Mouse (Mus musculus) hindbrain, embryonic 15.5 days (tissue): ENCODE results near the gene Dnajc4. TPM values are rescaled to one million over a fixed set of nuclear protein-coding genes. Genes with fewer than 3 reads are reported as not detected.

Experiments used
- ATAC-seq: fragments of 200-750 bp; cut with Nextera tagmentation; 2 replicates; pipeline ENCODE4 v1.8.0; 2017; ENCODE audit warnings: low read depth, moderate number of reproducible peaks, moderate TSS enrichment; ENCODE audit not compliant: low FRiP score
- H3K27ac ChIP-seq: fragments of 300-500 bp; sonication (generic); replicated peaks from 2 replicates; pipeline ENCODE4 v1.5.1; 2015; ENCODE audit warnings: mild to moderate bottlenecking, inconsistent platforms
- H3K27me3 ChIP-seq: fragments of 300-500 bp; sonication (generic); 2 replicates; pipeline ENCODE4 v1.6.1; 2015; ENCODE audit warnings: control low read depth, inconsistent platforms
- H3K36me3 ChIP-seq: fragments of 300-500 bp; sonication (generic); 2 replicates; pipeline ENCODE4 v1.6.1; 2015; ENCODE audit warnings: control low read depth, inconsistent platforms
- H3K4me1 ChIP-seq: fragments of 300-500 bp; sonication (generic); replicated peaks from 2 replicates; pipeline ENCODE4 v1.6.1; 2015; ENCODE audit warnings: control low read depth, inconsistent platforms
- H3K4me2 ChIP-seq: fragments of 300-500 bp; sonication (generic); 2 replicates; pipeline ENCODE4 v1.6.1; 2015; ENCODE audit warnings: moderate library complexity, mild to moderate bottlenecking, inconsistent platforms
- H3K4me3 ChIP-seq: fragments of 300-500 bp; sonication (generic); 2 replicates; pipeline ENCODE4 v1.5.1; 2015; ENCODE audit warnings: mild to moderate bottlenecking, inconsistent platforms
- H3K9ac ChIP-seq: fragments of 300-500 bp; sonication (generic); 2 replicates; pipeline ENCODE4 v1.6.1; 2015; ENCODE audit warnings: inconsistent platforms
- H3K9me3 ChIP-seq: fragments of 300-500 bp; sonication (generic); 2 replicates; pipeline ENCODE4 v1.6.1; 2016; ENCODE audit warnings: control low read depth, inconsistent platforms
- WGBS: fragments of 180-500 bp; shearing (Covaris S2); methylation state at CpG from one replicate; pipeline ENCODE4 v1.1.7; 2015; 5-methylcytosine and 5-hydroxymethylcytosine counted together
- polyA plus RNA-seq: library from polyadenylated mRNA; unstranded; fragments of >200 nt; fragmentation: Nextera tagmentation; extraction: Ambion mirVana; gene quantifications from 2 replicates; pipeline ENCODE4 v1.2.1, GENCODE M21; 2015

Gene Dnajc4
- polyA plus RNA-seq = 23.7 and 24.2 TPM in 2 replicates

DNA sequence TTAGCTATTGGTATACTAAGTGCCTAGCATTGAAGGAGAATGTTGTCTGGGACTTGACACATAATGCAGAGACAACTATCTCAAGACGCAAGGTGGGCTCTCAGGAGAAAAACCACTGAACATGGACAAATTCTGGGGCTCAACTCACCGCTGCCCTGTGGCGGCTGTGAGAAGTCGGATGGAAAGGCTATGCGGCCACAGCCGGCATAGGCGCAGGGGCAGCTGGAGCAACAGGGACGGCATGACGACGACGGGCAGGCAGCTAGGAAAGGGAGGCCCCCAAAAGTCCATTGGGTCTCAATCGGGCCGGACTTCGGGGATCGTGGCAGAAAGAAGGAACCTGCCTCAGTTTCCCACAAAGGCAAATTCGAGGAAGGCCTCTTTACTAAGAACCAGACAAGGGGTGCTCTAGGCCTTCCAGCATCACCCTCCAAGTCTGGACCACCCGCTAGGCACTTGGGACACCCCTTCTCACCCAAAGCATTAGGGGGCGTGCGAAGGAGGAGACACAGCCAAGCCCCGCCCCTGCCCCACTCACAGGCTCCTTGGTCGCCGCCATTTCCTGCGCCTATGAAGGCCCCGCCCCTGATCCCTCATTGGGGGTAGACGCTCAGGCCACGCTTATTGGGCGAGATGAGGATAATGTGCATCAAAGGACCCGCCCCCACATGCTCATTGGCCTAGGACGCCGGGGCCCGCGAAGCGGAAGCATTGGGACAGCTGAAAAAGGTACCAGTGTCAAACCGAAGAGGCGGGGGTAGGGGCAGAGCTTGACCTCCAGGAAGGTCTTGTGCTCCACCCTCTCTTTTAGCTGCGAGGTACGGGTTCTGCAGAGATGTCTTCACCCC, at the start of gene Dnajc4:
Gene Dnajc4 (minus strand): TSS at position 562 of the 848 bp plus-strand sequence.
- no peaks in the 10 kb centered on the region for H3K9me3 ChIP-seq
- H3K4me1 ChIP-seq = peaks cover 57% of the 10 kb centered on the region
- H3K36me3 ChIP-seq = no peaks in the 10 kb centered on the region
- 2% methylated on average over 37 of the region's 37 CpGs for WGBS
- ATAC-seq = peak; percentile 94
- H3K4me2 ChIP-seq = peak within 1 kb of the TSS; percentile 98
- H3K27ac ChIP-seq = peak within 1 kb of the TSS; percentile 54
- no peaks in the 10 kb centered on the region for H3K27me3 ChIP-seq
- peak within 1 kb of the TSS; percentile 64 for H3K9ac ChIP-seq
- peak within 1 kb of the TSS; percentile 55 for H3K4me3 ChIP-seq

- Histone ChIP-seq H3K36me3 (no peaks in the 10 kb centered on the region), H3K27ac (peak overlapping the region; percentile 96), H3K4me2 (peak overlapping the region; percentile 88), H3K4me3 (no peak overlapping the region), H3K9me3 (no peaks in the 10 kb centered on the region), H3K27me3 (no peaks in the 10 kb centered on the region), H3K4me1 (peaks cover 34% of the 10 kb centered on the region), H3K9ac (no peak overlapping the region)
- ATAC-seq = no peak
- WGBS = 83% methylated on average over 2 of the region's 2 CpGs
Observed at GRCm38 (mm10) chr19:7041171-7041570, 48.8 kb upstream of the Dnajc4 start.

DNA sequence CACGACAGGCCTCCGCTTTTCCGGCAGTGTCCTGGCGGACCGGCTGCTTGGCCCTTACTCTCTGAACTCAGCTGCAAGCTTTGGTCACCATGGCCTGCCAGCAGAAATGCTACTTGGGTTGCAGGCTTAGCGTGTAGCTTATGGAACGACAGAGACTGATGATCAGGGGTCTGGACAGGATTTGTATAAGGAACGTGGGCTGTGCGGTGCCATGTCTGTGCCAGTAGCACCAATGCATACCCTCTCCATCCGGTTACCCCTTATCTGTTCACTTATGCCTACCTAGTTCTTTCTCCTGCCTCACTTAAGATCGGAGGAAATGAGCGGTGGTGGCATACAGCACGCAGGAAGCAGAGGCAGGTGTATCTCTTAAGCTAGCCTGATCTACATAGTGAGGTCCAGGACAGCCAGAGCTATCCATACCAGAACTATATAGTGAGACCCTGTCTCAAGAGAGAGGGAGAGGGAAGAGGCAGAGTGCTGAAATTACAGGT, 48.3 kb upstream of the Dnajc4 start:
- ATAC-seq = no peak

GRCm38 (mm10) chr19:7039841-7040636, 47.7 kb upstream of the Dnajc4 start, which contains the start of gene Stip1:
Stip1 (minus strand) TSS chr19:7039967.
- Histone ChIP-seq H3K36me3 (peaks cover 5% of the 10 kb centered on the region), H3K4me2 (peak within 1 kb of the TSS; percentile 88), H3K9ac (peak within 1 kb of the TSS; percentile 89), H3K4me1 (peaks cover 35% of the 10 kb centered on the region), H3K27me3 (no peaks in the 10 kb centered on the region), H3K4me3 (peak within 1 kb of the TSS; percentile 85), H3K9me3 (no peaks in the 10 kb centered on the region), H3K27ac (peak within 1 kb of the TSS; percentile 96)
- peak; percentile 99 for ATAC-seq
- under 1% methylated on average over 48 of the region's 49 CpGs for WGBS

More for the DNA sequence above, 48.3 kb upstream of the Dnajc4 start:
- Histone ChIP-seq H3K27me3 (no peaks in the 10 kb centered on the region), H3K27ac (peak overlapping the region; percentile 96), H3K4me2 (peak overlapping the region; percentile 88), H3K4me1 (peaks cover 35% of the 10 kb centered on the region), H3K9me3 (no peaks in the 10 kb centered on the region), H3K4me3 (peak overlapping the region; percentile 52), H3K36me3 (no peaks in the 10 kb centered on the region), H3K9ac (peak overlapping the region; percentile 71)
- 24% methylated on average over 13 of the region's 13 CpGs for WGBS

DNA sequence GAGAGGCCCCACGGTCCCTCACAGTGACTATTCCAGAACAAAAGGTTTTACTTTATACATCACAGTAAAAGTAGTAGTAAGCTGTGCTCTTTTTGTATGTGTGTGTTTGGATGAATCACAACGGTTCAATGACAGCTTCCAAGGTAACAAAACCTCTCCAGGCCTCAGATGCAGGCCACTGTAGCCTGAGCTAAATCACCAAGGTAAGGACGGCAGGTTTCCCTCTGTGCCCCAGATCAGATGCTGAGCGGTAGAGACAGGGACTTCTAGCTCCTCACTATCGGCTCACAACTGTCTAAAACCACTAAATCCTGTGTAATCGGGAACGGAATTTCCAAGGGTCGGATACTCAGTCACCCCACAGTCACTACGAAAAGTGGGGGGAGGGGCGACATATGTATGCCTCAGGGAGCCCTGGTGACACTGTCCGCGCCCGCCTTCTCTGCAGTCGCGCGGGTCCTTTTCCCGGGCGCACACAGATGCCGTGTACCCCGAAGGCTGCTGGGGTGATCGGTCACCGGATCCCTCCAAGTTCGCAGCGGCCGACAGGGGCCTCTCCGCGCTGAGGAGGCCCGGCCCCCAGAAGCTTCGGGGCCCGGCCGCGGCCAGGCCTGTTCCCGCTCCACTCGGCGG, 46.8 kb upstream of the Dnajc4 start:
- Histone ChIP-seq H3K36me3 (peaks cover 10% of the 10 kb centered on the region), H3K27me3 (no peaks in the 10 kb centered on the region), H3K4me2 (peak overlapping the region; percentile 73), H3K4me3 (peak overlapping the region; percentile 85), H3K4me1 (peaks cover 35% of the 10 kb centered on the region), H3K9me3 (no peaks in the 10 kb centered on the region), H3K27ac (peak overlapping the region; percentile 92), H3K9ac (peak overlapping the region; percentile 89)
- no peak; the same call in 1 of the 2 replicates for ATAC-seq
- 1% methylated on average over 35 of the region's 35 CpGs for WGBS

GRCm38 (mm10) chr19:7034006-7034405, 41.6 kb upstream of the Dnajc4 start:
- H3K9me3 ChIP-seq = no peaks in the 10 kb centered on the region

DNA sequence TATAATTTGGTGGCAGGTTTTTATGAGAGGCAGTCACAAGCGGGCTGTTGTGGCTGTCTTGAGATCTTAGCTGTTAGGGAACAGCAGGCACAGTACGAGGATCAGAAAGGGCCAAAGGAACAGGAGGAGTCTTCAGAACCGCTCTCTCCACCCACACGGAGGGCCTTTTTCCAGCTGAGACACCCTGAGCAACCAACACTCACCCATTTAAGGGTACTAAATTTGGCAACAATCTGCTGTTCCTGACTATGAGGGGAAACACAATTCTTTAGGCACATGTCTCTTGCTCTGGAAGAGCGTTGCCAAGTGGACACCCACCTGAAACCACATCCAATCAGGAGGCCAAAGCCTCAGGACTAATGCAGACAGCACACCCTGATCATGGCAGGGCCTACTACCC, 37.2 kb upstream of the Dnajc4 start:
- H3K9ac ChIP-seq = no peak overlapping the region
- ATAC-seq = no peak
- no peaks in the 10 kb centered on the region for H3K27me3 ChIP-seq
- no peak overlapping the region for H3K4me2 ChIP-seq
- H3K4me3 ChIP-seq = no peak overlapping the region
- 95% methylated on average over 5 of the region's 5 CpGs for WGBS
- H3K36me3 ChIP-seq = peaks cover 94% of the 10 kb centered on the region
- no peaks in the 10 kb centered on the region for H3K9me3 ChIP-seq
- H3K4me1 ChIP-seq = no peaks in the 10 kb centered on the region
- H3K27ac ChIP-seq = no peak overlapping the region

More at GRCm38 (mm10) chr19:7034006-7034405, 41.6 kb upstream of the Dnajc4 start:
- no peak overlapping the region for H3K4me3 ChIP-seq
- WGBS = 93% methylated on average over 5 of the region's 5 CpGs
- no peak overlapping the region for H3K4me2 ChIP-seq
- no peak overlapping the region for H3K27ac ChIP-seq
- no peak for ATAC-seq
- H3K9ac ChIP-seq = no peak overlapping the region
- H3K36me3 ChIP-seq = peaks cover 58% of the 10 kb centered on the region
- peaks cover 29% of the 10 kb centered on the region for H3K4me1 ChIP-seq
- H3K27me3 ChIP-seq = no peaks in the 10 kb centered on the region

- ATAC-seq = peak; percentile 19; the same call in 1 of the 2 replicates
- 0 out of 2 replicates have a peak overlapping the region, but pooled peaks have one; percentile 11 for H3K27ac ChIP-seq
- H3K36me3 ChIP-seq = peaks cover 60% of the 10 kb centered on the region
- no peak overlapping the region for H3K4me2 ChIP-seq
- no peak overlapping the region for H3K9ac ChIP-seq
- H3K4me3 ChIP-seq = no peak overlapping the region
- 51% methylated on average over 3 of the region's 3 CpGs for WGBS
- no peaks in the 10 kb centered on the region for H3K27me3 ChIP-seq
- H3K9me3 ChIP-seq = no peaks in the 10 kb centered on the region
- H3K4me1 ChIP-seq = no peaks in the 10 kb centered on the region
Observed at GRCm38 (mm10) chr19:7020224-7020641, 27.9 kb upstream of the Dnajc4 start.

GRCm38 (mm10) chr19:7019191-7019590, 26.8 kb upstream of the Dnajc4 start, which contains the start of gene Fermt3:
Fermt3 (minus strand) TSS chr19:7019469.
- peaks cover 49% of the 10 kb centered on the region for H3K36me3 ChIP-seq
- H3K4me2 ChIP-seq = no peak within 1 kb of the TSS
- no peaks in the 10 kb centered on the region for H3K9me3 ChIP-seq
- 88% methylated on average over 5 of the region's 5 CpGs for WGBS
- ATAC-seq = no peak
- H3K27me3 ChIP-seq = no peaks in the 10 kb centered on the region
- H3K9ac ChIP-seq = no peak within 1 kb of the TSS
- no peak within 1 kb of the TSS for H3K4me3 ChIP-seq
- H3K4me1 ChIP-seq = no peaks in the 10 kb centered on the region
- no peak within 1 kb of the TSS for H3K27ac ChIP-seq

- Histone ChIP-seq H3K9me3 (no peaks in the 10 kb centered on the region), H3K4me2 (no peak overlapping the region), H3K9ac (no peak overlapping the region), H3K4me3 (no peak overlapping the region), H3K27me3 (no peaks in the 10 kb centered on the region), H3K4me1 (no peaks in the 10 kb centered on the region), H3K36me3 (peaks cover 45% of the 10 kb centered on the region), H3K27ac (no peak overlapping the region)
- 86% methylated on average over 11 of the region's 11 CpGs for WGBS
- ATAC-seq = no peak
Observed at GRCm38 (mm10) chr19:7018546-7018945, 26.2 kb upstream of the Dnajc4 start.
